Mouse (Mus musculus): ENCODE results near the gene Ciart.

GRCm38 (mm10) chr3:95891211-95892065 is 9.4 kb upstream of the Ciart start, which contains the start of gene BC028528:
- no peak for TF ChIP-seq CTCF (IDR thresholded peaks at IDR 0.05; ENCODE audit: insufficient read depth, low read depth, low read length)
- no peak for TF ChIP-seq POLR2A (IDR thresholded peaks at IDR 0.05; ENCODE audit: insufficient read depth, low read depth, low read length)
